Mouse (Mus musculus) heart, postnatal 36 days (tissue): ENCODE results near the gene Pxt1. TPM values are rescaled to one million over a fixed set of nuclear protein-coding genes. Genes with fewer than 3 reads are reported as not detected.

ENCODE experiments used
- total RNA-seq, 2 experiments: library from RNA; stranded (reverse); gene quantifications; 2 replicates each; pipeline ENCODE4 v1.2.3; 2021

The Pxt1 gene
- total RNA-seq, 2 experiments from 2014 or later, result 0.39 TPM; not detected in 1

Other genes with a start within 250 kb of the Pxt1 start
- gene AC170998.1, start 217.8 kb downstream of the Pxt1 start, total RNA-seq, result under 1 TPM in 1 of 2 experiments, not detected in 1; 0.62 TPM
- under 1 TPM in 1 of 2 experiments, not detected in 1; 0.19 TPM for gene Mapk13, start 174.5 kb downstream of the Pxt1 start, total RNA-seq
- gene Brpf3, start 142.8 kb downstream of the Pxt1 start, total RNA-seq, result 10 to 100 TPM; 15.9 to 17.3 TPM
- not detected for gene Pnpla1, start 85.4 kb downstream of the Pxt1 start, total RNA-seq
- gene 4930539E08Rik, start 28.5 kb downstream of the Pxt1 start, total RNA-seq, result not detected
- gene Kctd20, start 8.1 kb upstream of the Pxt1 start, total RNA-seq, result 10 to 100 TPM; 53.3 to 55.5 TPM
- 10 to 100 TPM; 30.2 to 36.2 TPM for gene Stk38, start 64.2 kb upstream of the Pxt1 start, total RNA-seq
- 10 to 100 TPM; 54.9 to 60.9 TPM for gene Srsf3, start 88.8 kb upstream of the Pxt1 start, total RNA-seq
- 10 to 100 TPM; 40.8 to 83.9 TPM for gene Cdkn1a, start 147.1 kb upstream of the Pxt1 start, total RNA-seq
- gene Rab44, start 170.3 kb upstream of the Pxt1 start, total RNA-seq, result under 1 TPM; 0.43 to 0.50 TPM